Mouse (Mus musculus): ENCODE measurements around the gene AC129217.1.

AC129217.1 gene

DNA sequence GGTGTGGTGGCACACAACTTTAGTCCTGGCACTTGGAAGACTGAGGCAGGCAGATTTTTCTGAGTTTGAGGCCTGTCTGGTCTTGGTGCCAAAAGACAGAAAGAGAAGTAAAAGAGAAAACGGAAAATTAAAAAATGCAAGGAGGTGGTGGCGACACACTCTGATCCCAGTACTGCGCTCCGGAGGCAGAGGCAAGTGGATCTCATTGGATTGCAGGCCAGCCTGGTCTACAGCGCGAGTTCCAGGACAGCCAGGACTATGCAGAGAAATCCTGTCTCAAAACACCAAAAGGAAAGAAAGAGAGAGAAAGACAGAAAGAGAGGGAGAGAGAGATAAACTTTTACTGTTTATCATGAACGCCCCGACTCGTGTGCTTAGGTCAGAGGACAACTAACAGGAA is 41.3 kb downstream of the AC129217.1 start:
- no peak for DNase-seq (ENCODE audit: low spot score in 2 of 2)

DNA sequence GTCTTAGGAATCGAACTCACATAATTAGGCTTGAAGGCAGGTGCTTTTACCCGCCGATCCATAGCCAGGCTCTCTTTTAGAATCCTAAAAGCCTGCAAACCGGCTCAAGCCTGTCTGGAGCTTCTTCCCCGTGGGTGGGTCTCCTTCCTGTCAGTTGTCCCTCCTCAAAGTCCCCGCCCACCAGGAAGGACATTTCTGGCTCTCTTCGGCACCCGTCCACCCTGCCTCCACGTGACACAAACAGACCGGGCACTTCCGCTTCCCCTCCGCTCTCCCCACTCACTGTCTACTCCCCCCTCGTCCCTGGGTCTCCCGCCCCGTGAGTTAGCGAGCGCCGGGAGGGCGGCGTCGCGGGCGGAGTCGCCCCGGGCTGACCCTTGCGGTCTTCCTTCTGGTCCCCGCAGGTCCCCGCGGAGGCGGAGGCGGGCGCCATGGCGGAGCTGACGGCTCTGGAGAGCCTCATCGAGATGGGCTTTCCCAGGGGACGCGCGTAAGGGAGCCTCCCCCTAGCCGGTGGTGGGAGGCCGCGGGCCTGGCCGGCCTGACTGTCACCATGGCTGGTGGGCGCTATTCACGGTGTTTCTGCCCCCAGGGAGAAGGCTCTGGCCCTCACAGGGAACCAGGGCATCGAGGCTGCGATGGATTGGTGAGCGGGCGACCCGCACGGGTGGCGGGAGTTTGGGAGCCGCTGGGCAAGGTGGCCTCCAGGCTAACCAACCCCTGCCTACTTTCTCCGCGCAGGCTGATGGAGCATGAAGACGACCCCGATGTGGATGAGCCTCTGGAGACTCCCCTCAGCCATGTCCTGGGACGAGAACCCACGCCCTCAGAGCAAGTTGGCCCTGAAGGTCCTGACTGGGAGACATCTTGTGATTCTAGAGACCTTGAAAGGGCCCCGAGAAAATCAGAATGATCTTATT is 42.0 kb downstream of the AC129217.1 start, which contains the start of gene Ubxn1:
Gene Ubxn1 (plus strand): TSS at position 230 of the 920 bp plus-strand sequence.
- DNase-seq (ENCODE audit: low spot score in 2 of 2) = peak; percentile 93 to 95

DNA sequence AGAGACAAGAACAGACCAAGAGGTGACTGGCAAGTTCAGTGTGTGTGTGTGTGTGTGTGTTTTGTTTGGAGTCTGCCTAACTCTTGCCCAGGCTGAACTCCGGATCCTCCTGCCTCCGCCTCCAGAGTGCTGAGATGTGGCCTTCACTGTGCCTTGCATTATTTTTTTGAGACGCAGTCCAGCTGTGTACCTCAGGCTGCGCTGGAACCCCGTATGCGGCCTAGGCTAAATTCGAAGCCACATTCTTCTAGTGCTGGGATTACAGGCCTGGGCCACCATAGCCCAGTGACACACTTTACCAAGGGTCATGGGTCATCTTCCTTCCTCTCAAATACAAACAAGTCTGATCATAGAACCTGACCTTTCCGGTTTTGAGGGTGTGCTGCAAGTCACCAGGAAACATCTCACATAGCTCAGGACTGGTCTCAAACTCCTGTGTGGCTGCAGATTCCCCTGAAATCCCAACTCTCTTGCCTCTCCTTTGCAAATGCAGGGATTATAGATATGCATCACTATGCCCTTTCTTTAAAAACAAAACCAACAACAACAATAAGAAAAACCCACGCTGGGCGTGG is 42.8 kb downstream of the AC129217.1 start:
- no peak for DNase-seq (ENCODE audit: low spot score in 2 of 2)

DNA sequence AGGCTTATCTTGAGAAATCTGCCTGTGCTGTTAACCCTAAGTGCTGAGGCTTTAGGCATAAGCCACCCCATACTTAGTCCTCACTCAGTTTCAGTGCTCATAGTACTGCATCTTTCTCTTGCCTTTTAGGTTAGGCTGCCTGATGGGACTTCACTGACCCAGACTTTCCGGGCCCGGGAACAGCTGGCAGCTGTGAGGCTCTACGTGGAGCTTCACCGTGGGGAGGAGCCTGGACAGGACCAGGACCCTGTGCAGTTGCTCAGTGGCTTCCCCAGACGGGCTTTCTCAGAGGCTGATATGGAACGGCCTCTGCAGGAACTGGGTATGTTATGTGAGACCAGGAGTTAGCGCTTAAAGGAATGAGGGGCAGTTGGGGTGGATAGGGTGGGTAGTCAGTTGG is 45.5 kb downstream of the AC129217.1 start:
- DNase-seq (ENCODE audit: low spot score in 2 of 2) = no peak

DNA sequence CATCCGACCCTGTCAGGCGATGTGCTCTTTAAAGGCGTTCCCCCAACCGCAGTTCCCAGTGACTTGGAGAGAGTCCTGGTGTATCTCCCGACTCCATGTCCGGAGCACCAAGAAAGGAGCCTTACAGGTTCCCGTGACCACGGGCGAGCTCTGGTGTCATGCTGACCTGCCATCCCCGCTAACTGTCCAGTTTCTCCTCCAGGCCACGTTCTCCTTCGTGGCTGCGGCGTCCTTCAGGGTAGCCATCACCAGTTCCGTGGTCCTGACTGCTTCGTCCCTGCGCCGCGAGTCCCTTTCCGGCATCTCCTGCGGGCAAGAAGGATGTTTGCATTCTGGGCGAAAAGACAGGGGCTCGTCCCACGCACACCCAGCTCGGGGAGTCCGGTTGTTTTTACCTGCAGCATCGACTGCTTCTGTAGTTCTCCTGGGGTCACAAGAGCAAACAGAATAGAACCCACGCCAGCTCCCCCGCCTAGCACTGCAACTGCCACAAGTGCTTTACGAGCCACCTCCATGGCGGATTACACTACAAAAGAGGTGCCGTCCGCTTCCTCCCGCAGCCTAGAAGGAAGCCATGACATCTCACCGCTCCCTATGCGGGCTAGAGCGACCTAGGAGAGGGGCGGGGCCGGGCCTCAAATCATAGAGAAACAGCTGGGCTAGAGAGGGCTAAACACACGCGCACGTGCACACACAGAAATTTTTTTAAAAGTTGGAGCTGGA is 50.9 kb downstream of the AC129217.1 start, which contains the start of gene Uqcc3:
Gene Uqcc3 (minus strand): TSS at position 613 of the 723 bp plus-strand sequence.
- DNase-seq (ENCODE audit: low spot score in 2 of 2) = peak; percentile 88

DNA sequence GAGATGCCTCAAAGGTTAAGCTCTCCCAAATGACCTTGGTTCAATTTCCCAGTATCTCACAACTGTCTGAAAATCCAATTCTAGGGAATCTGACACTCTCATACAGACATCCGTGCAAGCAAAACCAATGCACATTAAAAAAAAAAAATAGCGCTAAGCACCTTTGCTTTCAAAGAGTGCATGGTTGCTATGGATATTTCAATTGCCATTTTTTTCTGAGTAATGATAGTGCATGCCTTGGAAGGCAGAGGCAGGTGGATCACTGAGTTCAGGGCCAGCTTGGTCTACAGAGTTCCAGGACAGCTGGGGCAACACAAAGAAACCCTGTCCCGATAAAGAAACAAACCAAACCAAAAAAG is 51.4 kb downstream of the AC129217.1 start:
- DNase-seq (ENCODE audit: low spot score in 2 of 2) = no peak

DNA sequence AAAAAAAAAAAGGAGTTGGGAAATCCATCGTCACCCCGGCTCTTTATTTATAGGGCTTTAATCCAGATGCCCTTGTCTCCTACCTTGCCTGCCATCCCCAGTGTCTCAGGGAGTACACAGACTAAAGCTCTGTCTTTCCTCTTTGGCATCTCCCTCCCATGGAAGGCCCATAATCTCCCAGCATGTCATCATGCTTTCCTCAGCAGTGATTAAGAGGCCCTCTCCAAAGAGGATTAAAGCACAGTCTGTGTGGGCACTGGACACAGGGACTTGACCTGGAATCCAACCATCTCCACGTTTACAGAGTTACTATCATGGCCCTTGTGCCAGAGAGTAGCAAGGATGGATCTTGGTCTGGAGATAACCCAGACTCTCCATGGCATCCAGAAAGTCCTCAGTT is 54.0 kb downstream of the AC129217.1 start, which contains the start of the genes Lbhd1 and Gm49403:
Gene Lbhd1 (plus strand): TSS at position 117 of the 400 bp plus-strand sequence.
Gene Gm49403 (plus strand): TSS at position 315 of the 400 bp plus-strand sequence.
- no peak for DNase-seq (ENCODE audit: low spot score in 2 of 2)

DNA sequence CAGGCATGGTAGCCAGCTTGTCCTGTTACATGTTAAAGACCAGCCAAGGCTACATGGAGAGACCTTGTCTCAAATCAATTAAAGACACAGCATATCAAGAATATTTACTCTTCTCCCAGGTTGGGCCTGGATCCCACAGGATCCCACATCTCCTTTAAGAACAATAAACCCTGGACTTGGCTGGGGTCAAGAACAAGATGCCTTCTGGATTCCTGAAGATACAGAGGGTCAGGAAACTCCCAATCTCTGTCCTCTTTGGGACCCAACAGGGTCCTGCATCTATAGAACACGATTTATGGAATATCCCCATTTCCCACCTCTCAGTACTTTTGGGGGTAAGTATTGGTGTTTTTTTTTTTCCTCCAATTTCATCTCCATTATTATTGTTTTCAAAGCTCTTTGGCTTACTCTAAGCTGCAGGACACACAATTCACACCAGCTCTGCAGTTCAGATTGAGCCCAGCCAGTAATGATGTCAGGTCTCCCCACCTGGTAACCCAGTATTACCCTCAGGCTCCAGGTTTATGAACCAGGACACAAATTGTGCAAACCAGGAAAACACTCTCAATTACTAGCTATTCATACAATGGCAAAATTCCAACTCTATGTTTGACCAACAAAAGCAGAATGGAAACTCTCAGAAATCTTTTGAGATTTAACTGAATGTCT is 57.5 kb downstream of the AC129217.1 start:
- DNase-seq (ENCODE audit: low spot score in 2 of 2) = no peak

DNA sequence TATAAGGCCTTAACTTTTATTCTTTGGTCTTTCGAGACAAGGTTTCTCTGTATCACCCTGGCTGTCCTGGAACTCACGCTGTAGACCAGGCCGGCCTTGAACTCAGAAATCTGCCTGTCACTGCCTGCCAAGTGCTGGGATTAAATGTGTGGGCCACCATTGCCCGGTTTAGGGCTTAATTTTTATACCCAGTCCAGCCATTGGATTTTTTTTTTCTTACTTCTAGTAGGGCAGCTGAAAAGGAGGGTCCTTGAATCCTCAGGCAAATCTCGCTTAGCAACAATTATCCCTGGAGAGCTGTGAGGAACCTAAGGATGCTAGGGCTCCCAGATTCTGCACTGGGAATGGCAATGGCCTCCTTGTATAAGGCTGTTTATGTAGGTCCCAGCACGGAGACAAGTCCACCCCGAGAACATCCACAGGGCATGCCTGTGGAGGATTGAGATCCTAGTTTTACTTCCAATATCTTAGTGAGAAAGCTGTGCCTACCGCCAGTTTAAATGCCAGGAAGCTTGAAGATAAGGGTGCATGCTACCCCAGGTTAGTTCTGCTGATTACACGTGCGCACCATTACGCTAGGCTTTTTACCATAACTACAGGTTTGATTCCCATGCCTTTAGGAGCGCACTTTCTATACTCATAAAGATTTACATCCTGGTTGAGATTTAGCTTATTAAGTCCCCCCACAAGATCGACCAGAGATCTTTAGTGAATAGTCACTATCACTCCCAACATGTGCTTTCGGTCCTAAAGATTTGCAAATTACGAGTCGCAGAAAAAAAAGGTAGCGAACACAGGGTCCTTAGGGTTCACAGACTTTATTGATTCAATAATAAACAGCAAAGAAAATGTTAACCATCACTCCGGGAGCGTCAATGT is 58.3 kb downstream of the AC129217.1 start:
- DNase-seq (ENCODE audit: low spot score in 2 of 2) = no peak

DNA sequence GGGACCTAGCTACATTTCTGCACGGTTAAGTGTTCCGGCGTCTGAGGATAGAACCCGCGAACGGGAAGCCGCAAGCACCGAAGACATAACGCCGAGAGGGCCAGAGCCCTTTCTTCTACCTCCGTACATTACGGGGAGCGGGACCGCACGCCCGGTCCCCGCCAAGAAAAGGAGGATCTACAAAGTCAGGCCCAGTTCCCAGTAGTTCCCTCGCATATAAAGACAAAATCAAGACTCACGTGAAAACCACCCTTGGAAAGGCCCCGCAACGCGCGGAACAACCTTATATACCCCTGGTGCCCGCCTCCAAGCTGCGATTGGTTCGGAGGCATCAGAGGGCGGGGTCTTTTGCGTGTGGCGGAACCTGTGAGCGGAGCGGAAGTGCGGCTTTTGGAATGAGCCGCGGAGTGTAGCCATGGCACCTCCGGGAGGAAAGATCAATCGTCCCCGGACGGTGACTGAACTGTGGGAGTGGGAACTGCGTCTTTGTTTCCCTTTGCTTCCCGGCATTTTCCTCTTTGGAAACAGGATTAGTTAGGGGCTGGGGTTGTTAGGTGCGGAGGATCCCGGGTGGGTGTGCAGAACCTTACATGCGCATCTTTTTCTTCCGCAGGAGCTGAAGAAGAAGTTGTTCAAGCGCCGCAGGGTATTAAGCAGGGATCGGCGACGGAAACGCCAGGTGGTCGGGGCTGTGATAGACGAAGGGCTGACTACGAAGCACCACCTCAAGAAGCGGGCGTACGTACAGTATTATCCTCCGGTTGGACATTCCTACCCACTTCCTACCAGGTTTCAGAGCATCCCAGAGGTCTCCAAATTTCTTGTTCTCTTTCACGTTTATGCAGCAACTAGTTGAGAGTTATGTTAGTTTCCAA is 59.2 kb downstream of the AC129217.1 start, which contains the start of the genes 1810009A15Rik and Gm49416:
Gene 1810009A15Rik (plus strand): TSS at position 343 of the 875 bp plus-strand sequence.
Gene Gm49416 (plus strand): TSS at position 416 of the 875 bp plus-strand sequence.
- DNase-seq (ENCODE audit: low spot score in 2 of 2) = peak; percentile 94 to 96
